Mouse (Mus musculus) G1E (cell line): Measurements from ENCODE around the gene Tcf7l1. TPM values are rescaled to one million over a fixed set of nuclear protein-coding genes. Genes with fewer than 3 reads are reported as not detected.
"Not testable (repeated sequence)": the region's sequence is repeated elsewhere in the genome, so short reads cannot be mapped to it uniquely, and the experiment has no call there.

Experiments used
- ATAC-seq: 2 replicates; pipeline ENCODE4 v1.8.0; 2016; ENCODE audit warnings: mild to moderate bottlenecking; ENCODE audit not compliant: insufficient number of reproducible peaks, poor library complexity, low FRiP score, severe bottlenecking; ENCODE audit errors: extremely low read depth
- DNase-seq: peaks from one replicate; pipeline ENCODE4 v3.0.0; 2012; ENCODE audit warnings: low spot score
- H3K27me3 ChIP-seq: 2 replicates; pipeline ENCODE4 v1.6.1; 2012; ENCODE audit warnings: mild to moderate bottlenecking, low read length, inconsistent platforms; ENCODE audit not compliant: insufficient read depth
- H3K36me3 ChIP-seq: replicated peaks from 2 replicates; pipeline ENCODE3; 2012; ENCODE audit warnings: mild to moderate bottlenecking, inconsistent platforms
- H3K4me1 ChIP-seq: 2 replicates; pipeline ENCODE4 v1.6.1; 2012; ENCODE audit warnings: low read depth, low read length, inconsistent platforms, mixed read lengths; ENCODE audit not compliant: insufficient read depth
- H3K4me3 ChIP-seq: 2 replicates; pipeline ENCODE4 v1.5.1; 2012; ENCODE audit warnings: low read depth, mild to moderate bottlenecking, inconsistent platforms, low read length, moderate library complexity, mixed read lengths
- H3K9me3 ChIP-seq: replicated peaks from 2 replicates; pipeline ENCODE4 v1.6.1; 2012; ENCODE audit warnings: inconsistent platforms
- CTCF ChIP-seq: IDR thresholded peaks from 2 replicates; pipeline ENCODE4 v1.5.1; 2012; ENCODE audit warnings: low read depth, low read length, inconsistent platforms, mixed read lengths
- GATA1 ChIP-seq: IDR thresholded peaks from 2 replicates; pipeline ENCODE4 v1.6.1; 2012; ENCODE audit warnings: borderline replicate concordance, low read length, inconsistent platforms, mixed read lengths
- GATA2 ChIP-seq: IDR thresholded peaks from 2 replicates; pipeline ENCODE4 v1.6.1; 2012; ENCODE audit warnings: low read depth, low read length, inconsistent platforms, borderline replicate concordance
- POLR2AphosphoS5 ChIP-seq: IDR thresholded peaks from 2 replicates; pipeline ENCODE4 v1.6.1; 2012; ENCODE audit warnings: low read depth, low read length, inconsistent platforms; ENCODE audit not compliant: insufficient replicate concordance
- TAL1 ChIP-seq: conservative IDR thresholded peaks from 2 replicates; pipeline ENCODE4 v1.6.1; 2012; ENCODE audit warnings: low read depth, low read length, inconsistent platforms, mixed read lengths
- polyA plus RNA-seq: library from polyadenylated mRNA; stranded (reverse); fragments of >175 nt; gene quantifications from 2 replicates; pipeline ENCODE4 v1.2.3, GENCODE M21; 2012
- total RNA-seq, 2 experiments: library from RNA; stranded (forward) in 1 of 2; stranded (reverse) in 1 of 2; fragments of 200-1000 nt in 1 of 2; fragments of >200 nt in 1 of 2; fragmentation: Nextera tagmentation in 1 of 2; gene quantifications; 2 replicates each; pipeline ENCODE4 v1.2.3; 2014 to 2017

Tcf7l1 gene
- total RNA-seq (2014; fragmentation: Nextera tagmentation) (not detected in 2 replicates), total RNA-seq (2017) (0.06 and 0.38 TPM in 2 replicates), polyA plus RNA-seq (not detected in 2 replicates)

DNA sequence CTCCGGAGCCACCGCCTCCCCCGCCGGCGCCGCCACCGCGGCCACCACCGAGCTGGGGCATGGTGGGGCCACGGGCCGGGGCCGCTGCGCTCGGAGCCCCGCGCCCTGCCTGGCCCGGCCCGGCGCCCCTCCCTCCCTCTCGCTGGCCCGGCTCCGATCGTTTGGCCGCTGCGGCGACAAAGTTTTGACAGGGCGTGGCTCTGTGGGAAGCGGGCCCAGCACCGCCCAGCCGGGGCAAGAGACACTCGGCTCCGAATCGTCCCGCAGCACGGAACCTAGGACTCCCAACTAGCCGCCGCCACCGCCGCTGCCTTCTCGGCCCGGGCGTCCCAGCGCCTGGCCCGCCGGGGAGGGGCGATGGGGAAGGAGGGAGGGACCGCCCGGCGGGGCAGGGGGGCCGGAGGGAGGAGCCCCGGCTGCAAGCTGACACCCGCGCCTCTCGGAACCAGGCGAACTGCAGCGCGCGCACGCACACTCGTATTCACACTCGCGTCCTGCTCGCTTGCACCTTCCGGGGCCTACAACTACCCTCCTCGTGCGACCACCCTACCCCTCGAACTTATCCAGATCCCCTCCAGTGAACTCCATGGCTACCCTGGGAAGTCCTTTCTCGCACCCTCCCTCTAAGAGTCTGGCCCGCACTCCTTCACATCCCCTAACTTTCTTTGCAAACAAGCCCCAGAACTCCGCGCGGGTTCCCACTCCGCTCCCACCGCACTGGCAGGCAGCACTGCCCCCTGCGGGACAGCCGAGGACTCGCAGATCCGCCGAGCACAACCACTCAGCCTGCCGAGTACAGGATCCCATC is at the start of gene Tcf7l1:
Tcf7l1 (minus strand) TSS at position 363 of the 808 bp plus-strand sequence.
- H3K4me1 ChIP-seq = no peaks in the 10 kb centered on the region
- ATAC-seq (no peak), DNase-seq (no peak)
- H3K27me3 ChIP-seq = peaks cover 19% of the 10 kb centered on the region
- no peaks in the 10 kb centered on the region for H3K36me3 ChIP-seq
- no peak within 1 kb of the TSS; the same call in 1 of the 2 replicates for H3K4me3 ChIP-seq
- TF ChIP-seq GATA1 = no peak
- TF ChIP-seq CTCF = no peak
- no peak for TF ChIP-seq TAL1
- no peak for TF ChIP-seq POLR2AphosphoS5
- no peak for TF ChIP-seq GATA2
- peaks cover 17% of the 10 kb centered on the region for H3K9me3 ChIP-seq

DNA sequence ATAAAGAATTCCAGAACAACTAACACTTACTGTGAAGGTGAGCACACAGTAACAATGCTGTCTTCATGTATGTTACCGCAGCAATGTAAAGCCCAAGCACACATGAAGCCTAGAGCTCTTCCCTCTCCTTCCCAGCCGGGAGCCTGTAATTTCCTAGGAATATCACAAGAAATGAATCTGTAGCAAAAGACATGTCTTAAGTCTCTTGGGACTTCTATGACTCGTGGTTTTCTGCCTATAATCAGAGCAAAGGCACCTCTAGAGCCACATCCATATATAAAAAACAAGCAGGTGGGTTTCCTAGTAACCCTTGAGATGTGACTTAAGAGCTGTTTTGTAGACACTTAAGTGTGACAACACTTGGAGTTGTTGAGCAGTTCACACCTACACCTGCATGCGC is 48.7 kb upstream of the Tcf7l1 start:
- no peak for TF ChIP-seq GATA1
- TF ChIP-seq GATA2 = no peak
- TF ChIP-seq POLR2AphosphoS5 = no peak
- no peak for TF ChIP-seq TAL1
- TF ChIP-seq CTCF = no peak
- H3K4me1 ChIP-seq = 0 out of 2 replicates have a peak, but pooled peaks cover 2% of the 10 kb centered on the region
- no peaks in the 10 kb centered on the region for H3K9me3 ChIP-seq
- DNase-seq (no peak), ATAC-seq (no peak)
- H3K4me3 ChIP-seq = no peak overlapping the region
- peaks cover 49% of the 10 kb centered on the region for H3K36me3 ChIP-seq
- peaks cover 4% of the 10 kb centered on the region for H3K27me3 ChIP-seq

- DNase-seq (no peak), ATAC-seq (no peak)
- 0 out of 2 replicates have a peak, but pooled peaks cover 2% of the 10 kb centered on the region for H3K4me1 ChIP-seq
- peaks cover 10% of the 10 kb centered on the region for H3K27me3 ChIP-seq
- H3K36me3 ChIP-seq = peaks cover 21% of the 10 kb centered on the region
- TF ChIP-seq GATA1 (no peak), CTCF (no peak), TAL1 (no peak), GATA2 (no peak), POLR2AphosphoS5 (no peak)
- H3K9me3 ChIP-seq = no peaks in the 10 kb centered on the region
- no peak overlapping the region for H3K4me3 ChIP-seq
Observed at GRCm38 (mm10) chr6:72834518-72834917, 45.5 kb upstream of the Tcf7l1 start.

GRCm38 (mm10) chr6:72831858-72832257 is 42.8 kb upstream of the Tcf7l1 start:
- no peak for ATAC-seq
- Histone ChIP-seq H3K27me3 (peaks cover 14% of the 10 kb centered on the region), H3K4me1 (0 out of 2 replicates have a peak, but pooled peaks cover 2% of the 10 kb centered on the region), H3K4me3 (no peak overlapping the region), H3K36me3 (peaks cover 5% of the 10 kb centered on the region), H3K9me3 (no peaks in the 10 kb centered on the region)
- TF ChIP-seq GATA2 (no peak), GATA1 (no peak)
- DNase-seq = no peak

DNA sequence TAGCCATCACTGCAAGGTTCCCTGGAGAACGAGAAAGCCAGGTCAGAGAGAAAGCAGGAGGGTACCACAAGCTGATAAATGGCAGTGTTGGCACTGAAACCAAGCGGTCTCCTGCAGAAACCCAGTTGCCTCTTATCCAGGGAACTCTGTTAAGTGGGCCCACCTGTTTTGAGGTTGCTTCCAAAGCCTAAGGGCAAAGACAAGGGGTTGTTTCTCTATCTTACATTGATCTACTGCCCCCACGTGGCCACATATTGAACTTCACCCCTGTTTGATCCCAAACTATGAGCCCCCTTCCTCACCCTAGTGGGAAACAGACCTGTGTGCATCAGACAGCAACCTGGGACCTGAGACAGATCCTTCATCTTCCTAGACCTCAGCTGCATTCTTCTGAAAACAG is 42.2 kb upstream of the Tcf7l1 start:
- H3K9me3 ChIP-seq = no peaks in the 10 kb centered on the region
- H3K4me3 ChIP-seq = no peak overlapping the region
- TF ChIP-seq POLR2AphosphoS5 (no peak), CTCF (peak; percentile 72), TAL1 (no peak)
- peak; percentile 31 for DNase-seq
- H3K27me3 ChIP-seq = peaks cover 14% of the 10 kb centered on the region
- no peaks in the 10 kb centered on the region for H3K4me1 ChIP-seq
- H3K36me3 ChIP-seq = peaks cover under 1% of the 10 kb centered on the region
- ATAC-seq = no peak

DNA sequence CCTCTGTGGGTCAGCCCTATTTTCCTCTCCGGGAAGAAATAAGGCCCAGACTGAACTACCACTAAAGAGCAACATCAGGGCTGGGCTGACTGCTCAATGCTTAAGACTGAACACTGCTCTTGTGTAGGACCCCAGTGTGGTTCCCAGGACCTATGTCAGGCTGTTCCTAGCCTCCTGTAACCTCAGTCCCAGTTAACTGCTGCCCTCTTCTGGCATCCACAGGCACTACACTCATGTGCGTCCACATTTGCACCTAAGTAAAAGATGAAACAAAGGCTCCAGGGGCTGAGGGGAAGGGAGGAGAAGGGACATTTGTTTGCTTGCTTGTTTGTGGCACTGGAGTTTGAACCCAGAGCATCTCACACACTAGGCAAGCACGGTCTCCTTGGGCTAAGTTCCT is 39.8 kb upstream of the Tcf7l1 start:
- Histone ChIP-seq H3K36me3 (no peaks in the 10 kb centered on the region), H3K4me3 (no peak overlapping the region), H3K27me3 (peaks cover 19% of the 10 kb centered on the region), H3K9me3 (no peaks in the 10 kb centered on the region), H3K4me1 (no peaks in the 10 kb centered on the region)
- ATAC-seq (no peak), DNase-seq (no peak)
- TF ChIP-seq CTCF (peak; percentile 41; the same call in 1 of the 2 replicates), GATA2 (no peak)

- ATAC-seq, H3K9me3 ChIP-seq, DNase-seq, H3K36me3 ChIP-seq, H3K4me3 ChIP-seq, H3K4me1 ChIP-seq: not testable (repeated sequence)
- peaks cover 19% of the 10 kb centered on the region for H3K27me3 ChIP-seq
Observed at GRCm38 (mm10) chr6:72828037-72828436, 39.0 kb upstream of the Tcf7l1 start.
